Mouse (Mus musculus) ES-Bruce4 (cell line): ENCODE measurements around the gene Bhlhb9.

Source experiments
- CTCF ChIP-seq: IDR thresholded peaks from one replicate; pipeline ENCODE4 v1.8.1; 2011; ENCODE audit warnings: low read depth, low read length
- EP300 ChIP-seq: IDR thresholded peaks from 2 replicates; pipeline ENCODE4 v1.6.1; 2011; ENCODE audit warnings: low read depth, low read length; ENCODE audit not compliant: insufficient read depth
- POLR2A ChIP-seq: IDR thresholded peaks from one replicate; pipeline ENCODE4 v1.8.1; 2011; ENCODE audit warnings: low read length; ENCODE audit not compliant: insufficient read depth

- TF ChIP-seq CTCF (no peak), POLR2A (no peak), EP300 (no peak)
Observed at GRCm38 (mm10) chrX:135768043-135768548, 29.3 kb upstream of the Bhlhb9 start.
